Mouse (Mus musculus): ENCODE measurements around the gene Herc6.

DNA sequence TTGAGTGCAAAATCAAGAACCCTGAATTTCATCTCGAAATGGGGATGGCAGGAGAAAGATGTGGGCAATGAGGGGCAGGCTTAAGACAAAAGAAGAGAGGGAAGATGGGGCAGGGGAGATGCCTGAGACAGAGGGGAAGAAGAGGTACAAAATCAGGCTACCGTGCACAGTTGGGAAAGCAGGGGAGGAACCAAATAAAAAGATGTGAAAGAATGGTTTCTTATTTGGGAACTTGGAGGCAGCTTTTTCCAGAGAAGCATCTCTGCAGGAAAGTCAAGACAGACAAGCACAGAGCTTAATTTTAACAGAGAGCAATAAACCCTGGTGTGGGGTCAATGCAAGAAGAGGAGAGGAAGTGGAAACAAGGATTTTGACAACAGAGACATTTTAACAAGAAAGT lies 27.2 kb downstream of the Herc6 start:
- TF ChIP-seq POLR2A (IDR thresholded peaks at IDR 0.05; ENCODE audit: borderline replicate concordance, low read depth, low read length) (no peak), CTCF (IDR thresholded peaks at IDR 0.05; ENCODE audit: low read depth, low read length) (no peak)

Data from bone marrow macrophage, adult 2 months (primary cell).